Mouse (Mus musculus) splenic B cell, adult 2 months (primary cell): ENCODE data around the gene Sgo1.
"Not testable (repeated sequence)": the region's sequence is repeated elsewhere in the genome, so short reads cannot be mapped to it uniquely, and the experiment has no call there.

Experiments
- DNase-seq: peaks from one replicate; pipeline ENCODE4 v3.0.0-alpha.2; 2011; ENCODE audit warnings: low read depth, low spot score
- H3K27me3 ChIP-seq: 2 replicates; pipeline ENCODE4 v1.6.1; 2012; ENCODE audit warnings: mild to moderate bottlenecking, low read length, moderate library complexity, mixed read lengths; ENCODE audit not compliant: control insufficient read depth, poor library complexity, insufficient read depth, severe bottlenecking
- H3K36me3 ChIP-seq: 2 replicates; pipeline ENCODE4 v1.6.1; 2012; ENCODE audit warnings: mild to moderate bottlenecking, low read length, moderate library complexity, mixed read lengths; ENCODE audit not compliant: control insufficient read depth, poor library complexity, insufficient read depth, severe bottlenecking

The Sgo1 gene

GRCm38 (mm10) chr17:53659738-53660137, 29.4 kb downstream of the Sgo1 start:
- no peaks in the 10 kb centered on the region for H3K27me3 ChIP-seq
- peaks cover 14% of the 10 kb centered on the region; the same call in 1 of the 2 replicates for H3K36me3 ChIP-seq
- no peak for DNase-seq

- Histone ChIP-seq H3K27me3 (no peaks in the 10 kb centered on the region), H3K36me3 (peaks cover 15% of the 10 kb centered on the region; the same call in 1 of the 2 replicates)
- no peak for DNase-seq
These were observed 29.9 kb downstream of the Sgo1 start for GRCm38 (mm10) chr17:53659230-53659629.

GRCm38 (mm10) chr17:53658668-53659067, 30.5 kb downstream of the Sgo1 start:
- H3K36me3 ChIP-seq: peaks cover 14% of the 10 kb centered on the region; the same call in 1 of the 2 replicates
- DNase-seq: no peak
- H3K27me3 ChIP-seq: no peaks in the 10 kb centered on the region

GRCm38 (mm10) chr17:53657391-53657790, 31.7 kb downstream of the Sgo1 start:
- peak; percentile 36 for DNase-seq
- peaks cover 10% of the 10 kb centered on the region; the same call in 1 of the 2 replicates for H3K36me3 ChIP-seq
- not testable (repeated sequence) for H3K27me3 ChIP-seq

GRCm38 (mm10) chr17:53656369-53656860, 32.7 kb downstream of the Sgo1 start:
- no peaks in the 10 kb centered on the region for H3K27me3 ChIP-seq
- DNase-seq: no peak
- H3K36me3 ChIP-seq: peaks cover 8% of the 10 kb centered on the region; the same call in 1 of the 2 replicates

GRCm38 (mm10) chr17:53655959-53656358, 33.2 kb downstream of the Sgo1 start:
- peaks cover 7% of the 10 kb centered on the region; the same call in 1 of the 2 replicates for H3K36me3 ChIP-seq
- H3K27me3 ChIP-seq: no peaks in the 10 kb centered on the region
- no peak for DNase-seq

GRCm38 (mm10) chr17:53655081-53655480, 34.1 kb downstream of the Sgo1 start:
- Histone ChIP-seq H3K36me3 (peaks cover 3% of the 10 kb centered on the region; the same call in 1 of the 2 replicates), H3K27me3 (no peaks in the 10 kb centered on the region)
- DNase-seq: no peak

GRCm38 (mm10) chr17:53654596-53654995, 34.5 kb downstream of the Sgo1 start:
- H3K36me3 ChIP-seq: peaks cover 3% of the 10 kb centered on the region; the same call in 1 of the 2 replicates
- DNase-seq: no peak
- H3K27me3 ChIP-seq: no peaks in the 10 kb centered on the region

GRCm38 (mm10) chr17:53650251-53650661, 38.9 kb downstream of the Sgo1 start:
- no peaks in the 10 kb centered on the region for H3K27me3 ChIP-seq
- DNase-seq: no peak
- peaks cover 5% of the 10 kb centered on the region; the same call in 1 of the 2 replicates for H3K36me3 ChIP-seq

- Histone ChIP-seq H3K36me3 (peaks cover 12% of the 10 kb centered on the region), H3K27me3 (no peaks in the 10 kb centered on the region)
- no peak for DNase-seq
These were observed 45.8 kb downstream of the Sgo1 start for GRCm38 (mm10) chr17:53643360-53643759.

GRCm38 (mm10) chr17:53631344-53631743, 57.8 kb downstream of the Sgo1 start:
- H3K27me3 ChIP-seq: no peaks in the 10 kb centered on the region
- peaks cover 11% of the 10 kb centered on the region; the same call in 1 of the 2 replicates for H3K36me3 ChIP-seq
- DNase-seq: no peak

GRCm38 (mm10) chr17:53628131-53628530, 61.0 kb downstream of the Sgo1 start:
- H3K27me3 ChIP-seq: no peaks in the 10 kb centered on the region
- no peak for DNase-seq
- peaks cover 4% of the 10 kb centered on the region for H3K36me3 ChIP-seq

GRCm38 (mm10) chr17:53627497-53627896, 61.6 kb downstream of the Sgo1 start:
- no peak for DNase-seq
- H3K27me3 ChIP-seq: no peaks in the 10 kb centered on the region
- peaks cover 4% of the 10 kb centered on the region for H3K36me3 ChIP-seq

GRCm38 (mm10) chr17:53626160-53626559, 63.0 kb downstream of the Sgo1 start:
- no peak for DNase-seq
- no peaks in the 10 kb centered on the region for H3K27me3 ChIP-seq
- peaks cover 2% of the 10 kb centered on the region for H3K36me3 ChIP-seq
